Mouse (Mus musculus) forebrain, postnatal 0 days (tissue): ENCODE measurements around the gene Prss56. TPM values are rescaled to one million over a fixed set of nuclear protein-coding genes. Genes with fewer than 3 reads are reported as not detected.

ENCODE experiments used
- ATAC-seq: fragments of 200-750 bp; cut with Nextera tagmentation; 2 replicates; pipeline ENCODE4 v1.8.0; 2017; ENCODE audit warnings: mild to moderate bottlenecking, moderate library complexity
- DNase-seq: peaks from one replicate; pipeline ENCODE4 v3.0.0-alpha.2; 2015
- H3K27ac ChIP-seq: fragments of 300-500 bp; sonication (generic); 2 replicates; pipeline ENCODE4 v1.5.1; 2014; ENCODE audit warnings: low read depth, mild to moderate bottlenecking, antibody characterized with exemption, low read length, moderate library complexity, mixed read lengths
- H3K27me3 ChIP-seq: fragments of 300-500 bp; sonication (generic); 2 replicates; pipeline ENCODE4 v1.6.1; 2014; ENCODE audit warnings: mild to moderate bottlenecking, low read length, mixed read lengths; ENCODE audit not compliant: insufficient read depth
- H3K36me3 ChIP-seq: fragments of 300-500 bp; sonication (generic); 2 replicates; pipeline ENCODE4 v1.6.1; 2014; ENCODE audit warnings: mild to moderate bottlenecking, moderate library complexity; ENCODE audit not compliant: insufficient read depth
- H3K4me1 ChIP-seq: fragments of 300-500 bp; sonication (generic); 2 replicates; pipeline ENCODE4 v1.6.1; 2014; ENCODE audit warnings: antibody characterized with exemption; ENCODE audit not compliant: insufficient read depth
- H3K4me2 ChIP-seq: fragments of 300-500 bp; sonication (generic); 2 replicates; pipeline ENCODE4 v1.6.1; 2014; ENCODE audit warnings: low read depth, mild to moderate bottlenecking, moderate library complexity
- H3K4me3 ChIP-seq: fragments of 300-500 bp; sonication (generic); 2 replicates; pipeline ENCODE4 v1.5.1; 2014; ENCODE audit warnings: low read depth, low read length, mixed read lengths
- H3K9ac ChIP-seq: fragments of 300-500 bp; sonication (generic); 2 replicates; pipeline ENCODE4 v1.6.1; 2014; ENCODE audit warnings: mild to moderate bottlenecking
- H3K9me3 ChIP-seq: fragments of 300-500 bp; sonication (generic); 2 replicates; pipeline ENCODE4 v1.6.1; 2016; ENCODE audit warnings: low read length
- CTCF ChIP-seq: sonication (generic); IDR thresholded peaks from 2 replicates; pipeline ENCODE4 v1.5.1; 2016; ENCODE audit warnings: antibody characterized with exemption, control low read depth, low read depth
- WGBS: fragments of 180-500 bp; shearing (Covaris S2); extraction: QIAGEN DNeasy Blood & Tissue Kit; methylation state at CpG from one replicate; pipeline ENCODE4 v1.1.7; 2014; 5-methylcytosine and 5-hydroxymethylcytosine counted together
- polyA plus RNA-seq: library from polyadenylated mRNA; unstranded; fragments of >200 nt; fragmentation: Nextera tagmentation; extraction: Ambion mirVana; gene quantifications from 2 replicates; pipeline ENCODE4 v1.2.1, GENCODE M21; 2015
- total RNA-seq: library from RNA; depleted of rRNA; stranded (reverse); fragments of >200 nt; gene quantifications from 2 replicates; pipeline ENCODE4 v1.2.3, GENCODE M21; 2014

Gene Prss56
- total and polyA plus RNA-seq, 2 experiments from 2014 or later, result 2.5 to 3.1 TPM

DNA sequence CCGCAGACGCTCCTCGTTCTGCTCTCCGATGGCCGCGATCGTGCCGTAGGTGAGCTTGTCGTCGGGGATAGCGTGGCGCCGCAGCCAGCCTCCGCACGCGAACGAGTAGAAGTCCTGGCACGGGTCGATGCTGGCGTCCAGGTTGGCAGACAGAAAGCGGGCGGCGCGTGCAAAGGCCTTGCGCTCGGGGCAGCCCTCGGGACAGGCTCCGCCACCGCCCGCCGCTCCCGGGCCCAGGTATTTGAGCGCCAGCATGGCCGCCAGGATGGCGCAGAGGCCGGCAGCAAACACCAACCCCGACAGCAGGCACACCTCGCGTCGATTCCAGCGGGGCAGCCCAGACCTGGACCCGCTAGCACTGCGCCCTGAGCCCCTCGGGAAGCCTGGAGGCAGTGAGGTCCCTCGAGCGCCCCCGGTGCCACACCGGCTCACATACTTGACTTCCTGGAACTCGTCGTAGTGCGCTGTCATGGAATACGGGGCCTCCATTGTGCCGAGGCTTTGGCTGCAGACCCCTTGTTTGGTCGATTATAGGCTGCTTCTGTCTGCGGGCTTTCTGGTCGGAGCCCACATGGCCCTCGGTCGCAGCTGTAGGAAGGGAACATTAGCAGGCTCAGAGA lies 28.5 kb upstream of the Prss56 start:
- peak; percentile 12; the same call in 1 of the 2 replicates for TF ChIP-seq CTCF
- H3K9ac ChIP-seq, result peak overlapping the region; percentile 37
- H3K36me3 ChIP-seq, result no peaks in the 10 kb centered on the region
- under 1% methylated on average over 58 of the region's 58 CpGs for WGBS
- H3K27me3 ChIP-seq, result peaks cover 66% of the 10 kb centered on the region
- DNase-seq (no peak), ATAC-seq (peak; percentile 21)
- H3K27ac ChIP-seq, result no peak overlapping the region
- H3K9me3 ChIP-seq, result no peaks in the 10 kb centered on the region
- peak overlapping the region; percentile 42 for H3K4me3 ChIP-seq
- H3K4me1 ChIP-seq, result no peaks in the 10 kb centered on the region
- peak overlapping the region; percentile 79 for H3K4me2 ChIP-seq

- Histone ChIP-seq H3K9me3 (no peaks in the 10 kb centered on the region), H3K4me3 (peak overlapping the region; percentile 42), H3K4me2 (peak overlapping the region; percentile 79), H3K27me3 (peaks cover 66% of the 10 kb centered on the region), H3K27ac (no peak overlapping the region), H3K36me3 (no peaks in the 10 kb centered on the region), H3K4me1 (no peaks in the 10 kb centered on the region), H3K9ac (peak overlapping the region; percentile 43; the same call in 1 of the 2 replicates)
- peak; percentile 50 for ATAC-seq
- DNase-seq, result peak; percentile 55
- TF ChIP-seq CTCF, result no peak
- WGBS, result 5% methylated on average over 41 of the region's 56 CpGs
Observed at GRCm38 (mm10) chr1:87155531-87156198, 27.4 kb upstream of the Prss56 start.

DNA sequence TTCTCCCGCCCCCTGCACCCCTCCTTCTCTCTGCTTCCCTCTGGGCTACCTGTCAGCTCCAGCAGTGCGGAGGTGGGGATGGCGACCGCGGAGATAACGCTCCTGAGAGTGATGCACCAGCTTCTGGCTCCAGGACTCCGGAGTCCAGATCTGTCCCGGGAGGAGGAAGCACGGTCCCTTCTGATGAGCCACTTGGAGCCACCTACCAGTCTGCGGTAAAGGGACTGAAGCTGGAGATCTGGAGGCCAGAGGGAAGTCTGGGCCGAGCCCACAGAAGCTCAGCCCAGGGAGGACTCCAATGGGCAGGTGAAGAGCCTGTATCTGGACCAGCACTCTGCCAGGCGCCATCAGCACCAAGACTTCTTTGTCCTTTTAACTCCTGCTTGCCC lies 26.9 kb upstream of the Prss56 start, which contains the start of gene Ecel1:
Gene Ecel1 (minus strand): TSS at position 323 of the 389 bp plus-strand sequence.
- no peak for TF ChIP-seq CTCF
- H3K9ac ChIP-seq, result peak within 1 kb of the TSS; percentile 43; the same call in 1 of the 2 replicates
- no peaks in the 10 kb centered on the region for H3K9me3 ChIP-seq
- H3K4me3 ChIP-seq, result peak within 1 kb of the TSS; percentile 42
- peak within 1 kb of the TSS; percentile 79 for H3K4me2 ChIP-seq
- peaks cover 63% of the 10 kb centered on the region for H3K27me3 ChIP-seq
- no peaks in the 10 kb centered on the region for H3K36me3 ChIP-seq
- ATAC-seq (no peak), DNase-seq (no peak)
- 4% methylated on average over 11 of the region's 12 CpGs for WGBS
- H3K4me1 ChIP-seq, result no peaks in the 10 kb centered on the region
- no peak within 1 kb of the TSS for H3K27ac ChIP-seq

DNA sequence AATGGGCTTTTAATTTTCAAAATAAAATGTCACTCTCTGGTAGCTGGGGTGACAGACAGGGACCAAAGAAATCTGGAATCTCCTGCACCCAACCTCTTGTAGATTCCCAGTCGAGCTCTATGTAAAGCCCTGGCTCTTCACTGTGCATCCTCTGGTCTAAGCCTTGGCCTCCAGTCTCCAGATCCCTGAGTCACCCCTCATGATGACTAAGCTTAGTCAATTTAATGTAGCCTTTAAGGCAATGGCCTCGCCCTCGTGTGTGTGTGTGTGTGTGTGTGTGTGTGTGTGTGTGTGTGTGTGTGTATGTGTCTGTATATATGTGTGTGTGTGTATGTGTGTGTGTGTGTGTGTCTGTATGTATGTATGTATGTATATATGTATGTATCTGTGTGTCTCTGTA lies 23.7 kb upstream of the Prss56 start:
- Histone ChIP-seq H3K36me3 (no peaks in the 10 kb centered on the region), H3K4me1 (no peaks in the 10 kb centered on the region), H3K9me3 (no peaks in the 10 kb centered on the region), H3K4me3 (no peak overlapping the region), H3K4me2 (no peak overlapping the region), H3K27me3 (peaks cover 31% of the 10 kb centered on the region), H3K9ac (no peak overlapping the region), H3K27ac (no peak overlapping the region)
- ATAC-seq (no peak), DNase-seq (no peak)
- WGBS, result 86% methylated on average over 3 of the region's 3 CpGs
- TF ChIP-seq CTCF, result no peak

DNA sequence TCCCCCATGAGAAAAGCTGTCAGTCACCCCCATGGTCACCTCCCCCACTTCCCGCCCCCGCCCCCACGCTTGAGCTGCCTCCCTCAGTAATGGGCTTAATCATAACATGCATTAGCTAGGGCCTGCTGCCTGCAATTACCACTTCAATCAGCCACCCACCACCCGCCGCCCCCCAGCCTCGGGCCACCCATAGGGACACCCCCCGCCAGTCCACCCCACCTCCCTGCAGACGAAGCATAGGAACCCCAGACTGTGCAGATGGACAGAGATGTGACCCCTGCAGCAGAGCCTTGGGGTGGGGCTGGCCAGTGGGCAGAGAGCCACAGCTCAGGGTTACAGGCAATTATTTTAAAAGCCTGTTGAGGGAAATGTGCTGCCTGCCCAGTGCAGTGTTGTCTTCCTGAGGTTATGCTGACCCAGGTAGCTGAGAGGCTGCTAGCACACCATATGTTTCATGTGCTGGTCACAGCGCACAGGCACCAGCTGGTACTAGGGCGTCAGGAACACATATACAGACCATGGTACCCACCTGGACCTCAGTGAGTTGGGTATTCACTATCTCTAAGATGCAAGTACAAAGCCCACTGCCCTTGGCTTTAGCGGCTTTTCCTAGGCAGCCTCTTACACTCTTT lies 18.8 kb upstream of the Prss56 start:
- ATAC-seq (peak; percentile 32), DNase-seq (no peak)
- H3K4me3 ChIP-seq, result no peak overlapping the region
- no peak overlapping the region for H3K27ac ChIP-seq
- WGBS, result 27% methylated on average over 11 of the region's 11 CpGs
- no peak overlapping the region for H3K4me2 ChIP-seq
- H3K36me3 ChIP-seq, result no peaks in the 10 kb centered on the region
- no peaks in the 10 kb centered on the region for H3K9me3 ChIP-seq
- no peaks in the 10 kb centered on the region for H3K27me3 ChIP-seq
- H3K4me1 ChIP-seq, result peaks cover 3% of the 10 kb centered on the region; the same call in 1 of the 2 replicates
- H3K9ac ChIP-seq, result no peak overlapping the region
- no peak for TF ChIP-seq CTCF

GRCm38 (mm10) chr1:87164796-87165184 lies 18.3 kb upstream of the Prss56 start:
- no peak for DNase-seq
- Histone ChIP-seq H3K27ac (no peak overlapping the region), H3K27me3 (no peaks in the 10 kb centered on the region), H3K9ac (no peak overlapping the region), H3K36me3 (no peaks in the 10 kb centered on the region), H3K9me3 (no peaks in the 10 kb centered on the region), H3K4me1 (peaks cover 3% of the 10 kb centered on the region; the same call in 1 of the 2 replicates), H3K4me3 (no peak overlapping the region), H3K4me2 (no peak overlapping the region)
- 26% methylated on average over 9 of the region's 9 CpGs for WGBS
- TF ChIP-seq CTCF, result no peak
- peak; percentile 14; the same call in 1 of the 2 replicates for ATAC-seq

GRCm38 (mm10) chr1:87170458-87170857 lies 12.7 kb upstream of the Prss56 start:
- 0 out of 2 replicates have a peak overlapping the region, but pooled peaks have one; percentile 27 for H3K4me2 ChIP-seq
- DNase-seq, result no peak
- no peaks in the 10 kb centered on the region for H3K36me3 ChIP-seq
- TF ChIP-seq CTCF, result no peak
- H3K27ac ChIP-seq, result no peak overlapping the region
- H3K9me3 ChIP-seq, result no peaks in the 10 kb centered on the region
- no peaks in the 10 kb centered on the region for H3K27me3 ChIP-seq
- no peaks in the 10 kb centered on the region; the same call in 1 of the 2 replicates for H3K4me1 ChIP-seq
- WGBS, result 10% methylated on average over 19 of the region's 19 CpGs
- ATAC-seq, result peak; percentile 0; the same call in 1 of the 2 replicates
- no peak overlapping the region for H3K9ac ChIP-seq
- no peak overlapping the region for H3K4me3 ChIP-seq
